Mouse (Mus musculus) embryonic facial prominence, embryonic 12.5 days (tissue): ENCODE measurements around the gene Unc13d. TPM values are rescaled to one million over a fixed set of nuclear protein-coding genes. Genes with fewer than 3 reads are reported as not detected.
"Not testable (repeated sequence)": the region's sequence is repeated elsewhere in the genome, so short reads cannot be mapped to it uniquely, and the experiment has no call there.

Experiments
- ATAC-seq: fragments of 200-750 bp; cut with Nextera tagmentation; 2 replicates; pipeline ENCODE4 v1.8.0; 2017; ENCODE audit not compliant: insufficient number of reproducible peaks, insufficient read depth, low FRiP score, low TSS enrichment
- H3K27ac ChIP-seq: fragments of 300-500 bp; sonication (generic); 2 replicates; pipeline ENCODE4 v1.5.1; 2016; ENCODE audit warnings: mild to moderate bottlenecking
- H3K27me3 ChIP-seq: fragments of 300-500 bp; sonication (generic); 2 replicates; pipeline ENCODE4 v1.6.1; 2016; ENCODE audit warnings: mild to moderate bottlenecking, moderate library complexity
- H3K36me3 ChIP-seq: fragments of 300-500 bp; sonication (generic); 2 replicates; pipeline ENCODE4 v1.6.1; 2016; ENCODE audit warnings: mild to moderate bottlenecking
- H3K4me1 ChIP-seq: fragments of 300-500 bp; sonication (generic); 2 replicates; pipeline ENCODE4 v1.6.1; 2016
- H3K4me2 ChIP-seq: fragments of 300-500 bp; sonication (generic); replicated peaks from 2 replicates; pipeline ENCODE4 v1.6.1; 2016; ENCODE audit warnings: mild to moderate bottlenecking, moderate library complexity
- H3K4me3 ChIP-seq: fragments of 300-500 bp; sonication (generic); 2 replicates; pipeline ENCODE4 v1.5.1; 2016; ENCODE audit warnings: mild to moderate bottlenecking
- H3K9ac ChIP-seq: fragments of 300-500 bp; sonication (generic); 2 replicates; pipeline ENCODE4 v1.6.1; 2016; ENCODE audit warnings: mild to moderate bottlenecking, moderate library complexity
- H3K9me3 ChIP-seq: fragments of 300-500 bp; sonication (generic); 2 replicates; pipeline ENCODE4 v1.6.1; 2016; ENCODE audit warnings: mild to moderate bottlenecking, moderate library complexity
- WGBS: fragments of 180-500 bp; shearing (Covaris S2); methylation state at CpG from one replicate; pipeline ENCODE4 v1.1.7; 2016; 5-methylcytosine and 5-hydroxymethylcytosine counted together
- polyA plus RNA-seq: library from polyadenylated mRNA; unstranded; fragments of >200 nt; fragmentation: Nextera tagmentation; extraction: Ambion mirVana; gene quantifications from 2 replicates; pipeline ENCODE4 v1.2.1, GENCODE M21; 2016

Unc13d gene
- polyA plus RNA-seq, result 1.3 and 1.8 TPM in 2 replicates

DNA sequence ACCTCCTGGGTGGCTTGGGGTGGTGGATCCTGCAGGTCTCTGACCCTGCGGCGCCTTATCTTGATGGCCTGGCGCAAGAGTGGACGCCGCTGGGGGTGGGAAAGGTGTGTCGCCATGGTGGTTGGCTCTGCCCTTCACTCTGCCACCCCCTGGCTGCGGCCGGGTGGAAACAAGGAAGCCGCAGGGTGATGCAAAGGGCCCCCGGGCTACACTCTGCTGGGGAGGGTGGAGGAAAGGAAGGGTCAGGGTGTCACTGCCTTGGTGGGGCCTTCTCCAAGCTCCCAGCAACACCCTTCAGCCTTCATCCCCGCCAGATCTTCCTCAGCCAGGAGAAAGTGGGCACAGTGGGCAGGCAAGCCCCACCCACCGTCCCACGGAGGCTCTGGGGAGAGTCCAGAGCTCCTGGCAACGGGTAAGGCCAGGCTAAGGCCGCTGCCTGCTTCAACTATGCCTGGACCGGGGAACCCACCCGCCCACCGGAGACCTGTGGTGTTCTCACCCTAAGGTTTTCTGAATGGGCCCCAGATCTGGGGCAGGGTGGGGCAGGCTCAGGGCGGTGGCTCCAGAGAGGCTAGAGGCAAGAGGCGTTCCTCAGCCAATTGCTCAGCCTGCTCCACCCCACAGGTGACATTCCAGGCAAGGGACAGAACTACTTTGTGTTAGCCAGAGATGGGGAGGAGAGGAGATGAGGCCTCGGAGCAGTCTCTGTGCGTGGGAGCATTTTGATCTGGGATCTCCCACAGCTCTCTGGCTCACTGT is at the start of gene Unc13d:
Gene Unc13d, minus strand, starts transcription at position 516 of the 759 bp plus-strand sequence.
- Histone ChIP-seq H3K9ac (peak within 1 kb of the TSS; percentile 44; the same call in 1 of the 2 replicates), H3K4me2 (peak within 1 kb of the TSS; percentile 42), H3K4me3 (peak within 1 kb of the TSS; percentile 15; the same call in 1 of the 2 replicates), H3K9me3 (no peaks in the 10 kb centered on the region), H3K4me1 (peaks cover 16% of the 10 kb centered on the region; the same call in 1 of the 2 replicates), H3K36me3 (peaks cover 38% of the 10 kb centered on the region), H3K27me3 (no peaks in the 10 kb centered on the region), H3K27ac (0 out of 2 replicates have a peak within 1 kb of the TSS, but pooled peaks have one; percentile 50)
- ATAC-seq, result no peak
- 69% methylated on average over 22 of the region's 22 CpGs for WGBS

DNA sequence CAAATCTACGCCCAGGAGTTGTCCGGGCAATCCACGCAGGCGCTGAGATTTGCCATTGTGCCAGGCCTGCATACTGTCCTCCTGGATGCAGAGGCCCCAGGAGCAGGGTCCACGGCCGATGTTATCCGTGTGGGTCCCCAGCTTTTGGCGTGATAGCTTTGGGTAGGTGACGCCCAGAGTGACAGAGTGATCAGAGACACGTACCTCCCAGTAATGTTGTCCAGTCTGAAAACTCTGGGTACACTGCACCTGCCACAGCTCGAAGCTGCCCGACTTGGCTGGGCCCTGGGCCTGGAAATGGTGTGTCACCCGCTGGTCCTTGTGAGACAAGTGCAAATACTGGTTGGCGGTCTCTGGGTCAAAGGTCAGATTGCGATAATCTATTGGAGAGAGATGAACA is 48.5 kb upstream of the Unc13d start:
- no peak overlapping the region for H3K27ac ChIP-seq
- WGBS, result 96% methylated on average over 15 of the region's 15 CpGs
- no peak overlapping the region for H3K9ac ChIP-seq
- no peak for ATAC-seq
- peaks cover 4% of the 10 kb centered on the region; the same call in 1 of the 2 replicates for H3K9me3 ChIP-seq
- no peak overlapping the region for H3K4me3 ChIP-seq
- peak overlapping the region; percentile 40; the same call in 1 of the 2 replicates for H3K4me2 ChIP-seq
- H3K36me3 ChIP-seq, result peaks cover 14% of the 10 kb centered on the region
- H3K4me1 ChIP-seq, result peaks cover 24% of the 10 kb centered on the region
- H3K27me3 ChIP-seq, result no peaks in the 10 kb centered on the region

- not testable (repeated sequence) for H3K9me3 ChIP-seq, ATAC-seq, H3K27ac ChIP-seq, H3K4me3 ChIP-seq, H3K4me2 ChIP-seq, H3K9ac ChIP-seq, H3K4me1 ChIP-seq, H3K27me3 ChIP-seq
- peaks cover 14% of the 10 kb centered on the region for H3K36me3 ChIP-seq
- 91% methylated on average over 8 of the region's 8 CpGs for WGBS
These were observed 44.0 kb upstream of the Unc13d start for GRCm38 (mm10) chr11:116121731-116122245.

- Histone ChIP-seq H3K27ac (peak overlapping the region; percentile 80; the same call in 1 of the 2 replicates), H3K9ac (no peak overlapping the region), H3K4me3 (no peak overlapping the region), H3K4me2 (no peak overlapping the region), H3K9me3 (no peaks in the 10 kb centered on the region), H3K36me3 (0 out of 2 replicates have a peak, but pooled peaks cover 4% of the 10 kb centered on the region), H3K4me1 (peaks cover 4% of the 10 kb centered on the region; the same call in 1 of the 2 replicates), H3K27me3 (no peaks in the 10 kb centered on the region)
- ATAC-seq, result no peak
These were observed 40.1 kb upstream of the Unc13d start for GRCm38 (mm10) chr11:116117819-116118218.

DNA sequence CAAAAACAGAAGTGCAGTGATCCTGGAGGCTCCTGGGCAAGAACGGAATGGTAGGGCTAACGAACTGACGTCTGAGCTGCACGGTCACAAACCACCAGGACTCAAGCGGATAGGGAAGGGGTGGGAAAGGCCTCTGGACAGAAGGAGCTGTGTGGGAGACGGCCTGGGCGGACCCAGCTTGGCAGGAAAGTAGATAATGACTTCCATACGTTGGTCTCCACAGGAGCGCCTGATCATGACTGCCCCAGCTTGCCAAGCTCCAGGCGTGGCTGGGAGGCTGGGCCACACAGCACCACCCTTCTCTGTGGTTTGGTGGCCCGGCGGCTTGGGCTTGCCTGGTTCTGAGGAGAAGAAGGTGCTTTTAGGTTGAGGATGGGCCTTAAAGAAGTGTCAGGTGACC is 39.5 kb upstream of the Unc13d start:
- Histone ChIP-seq H3K4me2 (0 out of 2 replicates have a peak overlapping the region, but pooled peaks have one; percentile 5), H3K4me1 (peaks cover 4% of the 10 kb centered on the region; the same call in 1 of the 2 replicates), H3K27me3 (no peaks in the 10 kb centered on the region), H3K4me3 (no peak overlapping the region), H3K27ac (peak overlapping the region; percentile 80), H3K36me3 (no peaks in the 10 kb centered on the region), H3K9ac (no peak overlapping the region), H3K9me3 (no peaks in the 10 kb centered on the region)
- no peak for ATAC-seq
- 18% methylated on average over 12 of the region's 12 CpGs for WGBS

GRCm38 (mm10) chr11:116111611-116112203 is 33.9 kb upstream of the Unc13d start:
- no peak for ATAC-seq
- H3K27me3 ChIP-seq, result peaks cover 53% of the 10 kb centered on the region
- H3K4me2 ChIP-seq, result no peak overlapping the region
- H3K4me3 ChIP-seq, result no peak overlapping the region
- no peaks in the 10 kb centered on the region for H3K36me3 ChIP-seq
- no peak overlapping the region for H3K9ac ChIP-seq
- H3K4me1 ChIP-seq, result peaks cover 33% of the 10 kb centered on the region
- H3K9me3 ChIP-seq, result no peaks in the 10 kb centered on the region
- H3K27ac ChIP-seq, result no peak overlapping the region
- 83% methylated on average over 19 of the region's 19 CpGs for WGBS

- ATAC-seq, result no peak
- Histone ChIP-seq H3K4me1 (peaks cover 40% of the 10 kb centered on the region), H3K27me3 (peaks cover 60% of the 10 kb centered on the region), H3K4me3 (no peak overlapping the region), H3K36me3 (no peaks in the 10 kb centered on the region), H3K9me3 (no peaks in the 10 kb centered on the region), H3K9ac (no peak overlapping the region), H3K27ac (no peak overlapping the region), H3K4me2 (no peak overlapping the region)
- WGBS, result 78% methylated on average over 4 of the region's 4 CpGs
These were observed 33.3 kb upstream of the Unc13d start for GRCm38 (mm10) chr11:116111067-116111466.

- Histone ChIP-seq H3K27me3 (peaks cover 65% of the 10 kb centered on the region), H3K9me3 (no peaks in the 10 kb centered on the region), H3K4me1 (peaks cover 43% of the 10 kb centered on the region), H3K9ac (no peak overlapping the region), H3K36me3 (no peaks in the 10 kb centered on the region), H3K4me2 (peak overlapping the region; percentile 68), H3K4me3 (peak overlapping the region; percentile 41), H3K27ac (no peak overlapping the region)
- no peak for ATAC-seq
- 27% methylated on average over 10 of the region's 10 CpGs for WGBS
These were observed 32.8 kb upstream of the Unc13d start for GRCm38 (mm10) chr11:116110540-116110939.

- Histone ChIP-seq H3K4me1 (peaks cover 43% of the 10 kb centered on the region), H3K9ac (peak overlapping the region; percentile 48), H3K27me3 (peaks cover 68% of the 10 kb centered on the region), H3K4me2 (peak overlapping the region; percentile 68), H3K27ac (no peak overlapping the region), H3K4me3 (peak overlapping the region; percentile 41), H3K36me3 (no peaks in the 10 kb centered on the region), H3K9me3 (no peaks in the 10 kb centered on the region)
- 2% methylated on average over 33 of the region's 35 CpGs for WGBS
- no peak for ATAC-seq
These were observed 32.4 kb upstream of the Unc13d start for GRCm38 (mm10) chr11:116110131-116110530.

GRCm38 (mm10) chr11:116109441-116110081 is 31.8 kb upstream of the Unc13d start:
- Histone ChIP-seq H3K27me3 (peaks cover 68% of the 10 kb centered on the region), H3K4me3 (peak overlapping the region; percentile 41), H3K36me3 (no peaks in the 10 kb centered on the region), H3K9me3 (no peaks in the 10 kb centered on the region), H3K27ac (no peak overlapping the region), H3K9ac (peak overlapping the region; percentile 48), H3K4me1 (peaks cover 44% of the 10 kb centered on the region), H3K4me2 (peak overlapping the region; percentile 68)
- WGBS, result 3% methylated on average over 65 of the region's 70 CpGs
- ATAC-seq, result no peak

DNA sequence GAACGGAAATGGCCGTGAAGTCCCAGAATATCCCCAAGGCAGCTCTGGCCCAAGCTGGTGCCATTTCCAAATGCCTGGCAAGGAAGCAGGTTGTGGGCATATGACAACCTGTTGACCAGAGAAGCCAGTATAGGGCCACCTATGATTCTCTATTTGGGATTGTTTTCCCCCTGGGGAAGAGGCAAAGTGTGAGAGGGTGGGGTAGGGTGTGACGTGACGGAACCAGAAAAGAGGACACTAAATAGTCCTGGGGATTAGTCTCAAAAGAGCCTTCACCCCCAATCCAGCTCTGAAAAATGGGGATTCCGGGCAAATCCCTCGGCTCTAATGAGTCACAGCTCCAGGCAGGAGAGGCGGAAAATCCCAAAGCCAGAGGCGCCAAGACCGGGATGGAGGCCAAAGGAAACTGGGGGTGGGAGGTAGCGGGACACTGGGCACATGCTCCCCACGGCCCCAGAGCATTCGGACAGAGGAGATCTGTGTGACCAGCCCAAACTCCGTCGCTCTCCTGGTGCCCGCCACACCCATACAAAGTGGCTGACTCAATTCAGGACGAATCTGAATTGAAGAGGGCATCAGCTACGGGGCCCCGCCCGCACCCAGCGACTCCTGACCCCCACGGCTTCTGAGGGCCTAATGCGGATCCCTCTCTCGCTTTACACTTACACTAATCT is 30.8 kb upstream of the Unc13d start:
- WGBS, result 4% methylated on average over 22 of the region's 23 CpGs
- Histone ChIP-seq H3K9ac (no peak overlapping the region), H3K36me3 (no peaks in the 10 kb centered on the region), H3K27me3 (peaks cover 68% of the 10 kb centered on the region), H3K9me3 (no peaks in the 10 kb centered on the region), H3K4me1 (peaks cover 53% of the 10 kb centered on the region), H3K4me3 (peak overlapping the region; percentile 41), H3K4me2 (peak overlapping the region; percentile 68), H3K27ac (no peak overlapping the region)
- no peak for ATAC-seq
